8 mouse cellular contexts compared by ENCODE assay signal in genomic region chr7:66108961-66109854, GRCm38 (mm10). TPM values are rescaled to one million over a fixed set of nuclear protein-coding genes. Genes with fewer than 3 reads are reported as not detected.
DNase-seq lines count a peak whose midpoint lies in the region; ATAC-seq and TF ChIP-seq lines count a peak whose summit lies in the region.

Chsy1 (plus strand) TSS chr7:66109515.

- H3K4me2 ChIP-seq in embryonic facial prominence, embryonic 13.5 days, result peak within 1 kb of the TSS; percentile 84
- peak within 1 kb of the TSS; percentile 82 for H3K4me2 ChIP-seq in limb, embryonic 12.5 days
- peak within 1 kb of the TSS; percentile 98 for H3K4me2 ChIP-seq in midbrain, embryonic 14.5 days (ENCODE audit: low read length)

- H3K27me3 ChIP-seq in embryonic facial prominence, embryonic 13.5 days, result no peaks in the 10 kb centered on the region
- no peaks in the 10 kb centered on the region for H3K27me3 ChIP-seq in heart, adult 2 months (ENCODE audit: control insufficient read depth, insufficient read depth, low read length)
- H3K27me3 ChIP-seq in kidney, adult 2 months (replicated peaks; ENCODE audit: control insufficient read depth, insufficient read depth, low read length), result no peaks in the 10 kb centered on the region
- no peaks in the 10 kb centered on the region for H3K27me3 ChIP-seq in limb, embryonic 12.5 days
- H3K27me3 ChIP-seq in midbrain, embryonic 14.5 days (ENCODE audit: control insufficient read depth, insufficient read depth, low read length), result peaks cover 6% of the 10 kb centered on the region; the same call in 1 of the 2 replicates

- no peak for TF ChIP-seq CTCF in heart, adult 2 months (IDR thresholded peaks at IDR 0.05)
- TF ChIP-seq CTCF in kidney, adult 2 months (conservative IDR thresholded peaks at IDR 0.05; ENCODE audit: insufficient read depth, insufficient read length, low read depth, low read length), result no peak

- intact Hi-C loops in heart, adult 2 months (cut with DNase I), result loop anchor here (5.0 kb wide), 1 partner anchor 88 kb away; no protein-coding TSS in a partner anchor

- H3K4me1 ChIP-seq in embryonic facial prominence, embryonic 13.5 days, result peaks cover 35% of the 10 kb centered on the region
- H3K4me1 ChIP-seq in heart, adult 2 months (ENCODE audit: control insufficient read depth, insufficient read depth, low read length), result peaks cover 2% of the 10 kb centered on the region; the same call in 1 of the 2 replicates
- H3K4me1 ChIP-seq in kidney, adult 2 months (ENCODE audit: control insufficient read depth, insufficient read depth, low read length), result peaks cover 16% of the 10 kb centered on the region; the same call in 1 of the 2 replicates
- peaks cover 34% of the 10 kb centered on the region for H3K4me1 ChIP-seq in limb, embryonic 12.5 days (replicated peaks)
- peaks cover 19% of the 10 kb centered on the region; the same call in 1 of the 2 replicates for H3K4me1 ChIP-seq in midbrain, embryonic 14.5 days (ENCODE audit: control insufficient read depth, insufficient read depth, low read length)

- H3K79me2 ChIP-seq in heart, adult 2 months (replicated peaks; ENCODE audit: control insufficient read depth, insufficient read depth, low read length), result no peaks in the 10 kb centered on the region

- ATAC-seq in embryonic facial prominence, embryonic 13.5 days (ENCODE audit: insufficient number of reproducible peaks, insufficient read depth, low FRiP score, low TSS enrichment, low read depth), result peak; percentile 81
- peak; percentile 86 for ATAC-seq in limb, embryonic 12.5 days (ENCODE audit: insufficient number of reproducible peaks, insufficient read depth, low FRiP score, low TSS enrichment, low read depth)
- ATAC-seq in midbrain, embryonic 14.5 days (ENCODE audit: low FRiP score, low TSS enrichment), result peak; percentile 88

- WGBS in embryonic facial prominence, embryonic 13.5 days, result under 1% methylated on average over 95 of the region's 123 CpGs
- WGBS in heart, adult 2 months, result 6% methylated on average over 117 of the region's 123 CpGs
- 10% methylated on average over 123 of the region's 123 CpGs for WGBS in kidney, adult 2 months
- under 1% methylated on average over 107 of the region's 123 CpGs for WGBS in limb, embryonic 12.5 days
- WGBS in midbrain, embryonic 14.5 days, result under 1% methylated on average over 104 of the region's 123 CpGs

- peak within 1 kb of the TSS; percentile 98 for H3K9ac ChIP-seq in embryonic facial prominence, embryonic 13.5 days
- peak within 1 kb of the TSS; percentile 95 for H3K9ac ChIP-seq in heart, adult 2 months (ENCODE audit: low read depth, low read length)
- peak within 1 kb of the TSS; percentile 98 for H3K9ac ChIP-seq in limb, embryonic 12.5 days (replicated peaks)
- peak within 1 kb of the TSS; percentile 94 for H3K9ac ChIP-seq in midbrain, embryonic 14.5 days (replicated peaks; ENCODE audit: low read length)

- TF ChIP-seq EP300 in heart, adult 2 months (IDR thresholded peaks at IDR 0.05; ENCODE audit: insufficient read depth, low read depth, low read length), result no peak

- H3K27ac ChIP-seq in embryonic facial prominence, embryonic 13.5 days, result peak within 1 kb of the TSS; percentile 94
- H3K27ac ChIP-seq in heart, adult 2 months, result peak within 1 kb of the TSS; percentile 74
- H3K27ac ChIP-seq in kidney, adult 2 months (ENCODE audit: insufficient read depth, low read depth, low read length), result peak within 1 kb of the TSS; percentile 42; the same call in 1 of the 2 replicates
- H3K27ac ChIP-seq in limb, embryonic 12.5 days, result peak within 1 kb of the TSS; percentile 95
- peak within 1 kb of the TSS; percentile 96 for H3K27ac ChIP-seq in midbrain, embryonic 14.5 days (replicated peaks; ENCODE audit: low read depth, low read length)

- peak; percentile 73; the same call in 1 of the 2 replicates for TF ChIP-seq POLR2A in heart, adult 2 months (IDR thresholded peaks at IDR 0.05; ENCODE audit: insufficient read depth, low read depth, low read length)
- peak; percentile 10 for TF ChIP-seq POLR2A in kidney, adult 2 months (IDR thresholded peaks at IDR 0.05; ENCODE audit: low read depth, low read length)

- DNase-seq in 3T3-L1 (ENCODE audit: low read depth, low spot score), result peak; percentile 79
- peak; percentile 75 to 76 for DNase-seq in adrenal gland, postnatal 4 days (ENCODE audit: low spot score in 2 of 2)
- DNase-seq in heart, adult 2 months, result peak; percentile 95
- DNase-seq in kidney, adult 2 months, result peak; percentile 94
- DNase-seq in midbrain, embryonic 14.5 days, result peak; percentile 96
- DNase-seq in spleen, adult 18-20 months, result peak; percentile 86 to 87

- H3K36me3 ChIP-seq in embryonic facial prominence, embryonic 13.5 days, result 0 out of 2 replicates have a peak, but pooled peaks cover 1% of the 10 kb centered on the region
- no peaks in the 10 kb centered on the region for H3K36me3 ChIP-seq in heart, adult 2 months (ENCODE audit: control insufficient read depth, insufficient read depth, low read length)
- H3K36me3 ChIP-seq in kidney, adult 2 months (ENCODE audit: control insufficient read depth, insufficient read depth, low read length), result no peaks in the 10 kb centered on the region
- peaks cover 5% of the 10 kb centered on the region; the same call in 1 of the 2 replicates for H3K36me3 ChIP-seq in limb, embryonic 12.5 days
- H3K36me3 ChIP-seq in midbrain, embryonic 14.5 days (ENCODE audit: control insufficient read depth, insufficient read depth, low read length), result no peaks in the 10 kb centered on the region

- peak within 1 kb of the TSS; percentile 93 for H3K4me3 ChIP-seq in embryonic facial prominence, embryonic 13.5 days
- H3K4me3 ChIP-seq in heart, adult 2 months, result peak within 1 kb of the TSS; percentile 70
- H3K4me3 ChIP-seq in kidney, adult 2 months (ENCODE audit: insufficient read depth, low read depth, low read length), result peak within 1 kb of the TSS; percentile 81
- peak within 1 kb of the TSS; percentile 96 for H3K4me3 ChIP-seq in limb, embryonic 12.5 days (replicated peaks)
- peak within 1 kb of the TSS; percentile 85 for H3K4me3 ChIP-seq in midbrain, embryonic 14.5 days (replicated peaks; ENCODE audit: low read depth, low read length)

- no peaks in the 10 kb centered on the region for H3K9me3 ChIP-seq in embryonic facial prominence, embryonic 13.5 days
- H3K9me3 ChIP-seq in limb, embryonic 12.5 days, result no peaks in the 10 kb centered on the region
- no peaks in the 10 kb centered on the region for H3K9me3 ChIP-seq in midbrain, embryonic 14.5 days (ENCODE audit: control insufficient read depth, low read length)

RNA-seq across cellular contexts. Expression of gene Chsy1, which starts in this region (rescaled TPM):
- 10 to 100 TPM; 27.8 to 29.5 TPM for total RNA-seq in adrenal gland, postnatal 4 days (2021)
- polyA plus RNA-seq in embryonic facial prominence, embryonic 13.5 days (2015; fragmentation: Nextera tagmentation; extraction: Ambion mirVana), result 22.7 and 24.4 TPM in 2 replicates
- total RNA-seq in heart, adult 2 months (2021), result 10 to 100 TPM; 12.3 to 13.4 TPM
- polyA plus RNA-seq in heart, adult 2 months (2012; rRNA removed), result 4.8 and 7.5 TPM in 2 replicates
- 5.4 and 6.4 TPM in 2 replicates for polyA plus RNA-seq in kidney, adult 2 months (2012; rRNA removed)
- 20.7 and 23.0 TPM in 2 replicates for polyA plus RNA-seq in limb, embryonic 12.5 days (2016; fragmentation: Nextera tagmentation; extraction: Ambion mirVana)
- polyA plus RNA-seq in midbrain, embryonic 14.5 days (2014; fragmentation: Nextera tagmentation; extraction: Ambion mirVana), result 14.0 and 16.0 TPM in 2 replicates

Comparison
In these comparisons a context has a peak if more than half of its experiments do, and no peak if none do; other contexts are left out.
1. Peak in every context shown above with its lines: DNase-seq, ATAC-seq, H3K4me3 ChIP-seq and H3K27ac ChIP-seq.
2. H3K27ac ChIP-seq: peak in every context shown above with its lines; median percentile 96 in midbrain, embryonic 14.5 days; 95 in limb, embryonic 12.5 days; 94 in embryonic facial prominence, embryonic 13.5 days; 74 in heart, adult 2 months; 42 in kidney, adult 2 months.